In genomic region chr3:36551343-36551742, GRCm38 (mm10) we compare ENCODE assay signal across 7 mouse cellular contexts. TPM values are rescaled to one million over a fixed set of nuclear protein-coding genes. Genes with fewer than 3 reads are reported as not detected.
DNase-seq lines count a peak whose midpoint lies in the region; ATAC-seq and TF ChIP-seq lines count a peak whose summit lies in the region.

No protein-coding gene starts in this region.

- no peak for TF ChIP-seq EP300 in liver, embryonic 14.5 days (IDR thresholded peaks at IDR 0.05; ENCODE audit: low read depth)

- peak overlapping the region; percentile 78 for H3K4me3 ChIP-seq in forebrain, postnatal 0 days (ENCODE audit: low read depth, low read length)
- H3K4me3 ChIP-seq in hindbrain, embryonic 12.5 days, result peak overlapping the region; percentile 87; the same call in 1 of the 2 replicates
- H3K4me3 ChIP-seq in liver, embryonic 14.5 days (ENCODE audit: insufficient read depth in 1 of 2, low read depth in 2 of 2, low read length in 2 of 2), result no peak overlapping the region
- peak overlapping the region; percentile 64 for H3K4me3 ChIP-seq in neural tube, embryonic 13.5 days

- H3K27me3 ChIP-seq in forebrain, postnatal 0 days (ENCODE audit: insufficient read depth, low read length), result no peaks in the 10 kb centered on the region
- H3K27me3 ChIP-seq in hindbrain, embryonic 12.5 days, result no peaks in the 10 kb centered on the region
- no peaks in the 10 kb centered on the region for H3K27me3 ChIP-seq in liver, embryonic 14.5 days (ENCODE audit: control insufficient read depth, insufficient read depth, low read length)
- H3K27me3 ChIP-seq in neural tube, embryonic 13.5 days, result no peaks in the 10 kb centered on the region

- H3K9ac ChIP-seq in forebrain, postnatal 0 days, result peak overlapping the region; percentile 71
- H3K9ac ChIP-seq in hindbrain, embryonic 12.5 days, result peak overlapping the region; percentile 84; the same call in 1 of the 2 replicates
- H3K9ac ChIP-seq in liver, embryonic 14.5 days (replicated peaks), result no peak overlapping the region
- H3K9ac ChIP-seq in neural tube, embryonic 13.5 days, result peak overlapping the region; percentile 80

- peaks cover 14% of the 10 kb centered on the region for H3K4me1 ChIP-seq in forebrain, postnatal 0 days (ENCODE audit: insufficient read depth)
- H3K4me1 ChIP-seq in hindbrain, embryonic 12.5 days, result peaks cover 8% of the 10 kb centered on the region; the same call in 1 of the 2 replicates
- peaks cover 4 to 8% of the 10 kb centered on the region in 2 experiments for H3K4me1 ChIP-seq in liver, embryonic 14.5 days (replicated peaks; ENCODE audit: control insufficient read depth in 2 of 2, insufficient read depth in 2 of 2, low read length in 1 of 2)
- peaks cover 23% of the 10 kb centered on the region for H3K4me1 ChIP-seq in neural tube, embryonic 13.5 days (replicated peaks)

- H3K4me2 ChIP-seq in forebrain, postnatal 0 days (ENCODE audit: low read depth), result peak overlapping the region; percentile 75
- H3K4me2 ChIP-seq in hindbrain, embryonic 12.5 days (replicated peaks), result peak overlapping the region; percentile 82
- H3K4me2 ChIP-seq in liver, embryonic 14.5 days (ENCODE audit: low read depth), result 0 out of 2 replicates have a peak overlapping the region, but pooled peaks have one; percentile 89
- H3K4me2 ChIP-seq in neural tube, embryonic 13.5 days, result peak overlapping the region; percentile 85

- no peaks in the 10 kb centered on the region for H3K9me3 ChIP-seq in forebrain, postnatal 0 days (ENCODE audit: low read length)
- no peaks in the 10 kb centered on the region for H3K9me3 ChIP-seq in hindbrain, embryonic 12.5 days (replicated peaks)
- H3K9me3 ChIP-seq in liver, embryonic 14.5 days (ENCODE audit: control insufficient read depth, low read length), result no peaks in the 10 kb centered on the region
- no peaks in the 10 kb centered on the region for H3K9me3 ChIP-seq in neural tube, embryonic 13.5 days

- peak; percentile 28 for DNase-seq in adrenal gland, adult 8-10 months
- DNase-seq in cerebellum, adult 11-12 months, result peak; percentile 28
- DNase-seq in forebrain, postnatal 0 days, result peak; percentile 32
- DNase-seq in liver, embryonic 14.5 days (ENCODE audit: low read depth in 3 of 3, low spot score in 3 of 3), result no peak

- ATAC-seq in forebrain, postnatal 0 days, result peak; percentile 40
- peak; percentile 49 for ATAC-seq in hindbrain, embryonic 12.5 days (ENCODE audit: low FRiP score)
- ATAC-seq in liver, embryonic 14.5 days (ENCODE audit: insufficient read depth), result no peak
- peak; percentile 28 for ATAC-seq in neural tube, embryonic 13.5 days (ENCODE audit: low read depth)
- ATAC-seq in granulocyte monocyte progenitor cell, adult 5-6 weeks (replicated peaks; ENCODE audit: poor library complexity, severe bottlenecking), result no peak

- 3% methylated on average over 9 of the region's 9 CpGs for WGBS in forebrain, postnatal 0 days
- 24% methylated on average over 9 of the region's 9 CpGs for WGBS in hindbrain, embryonic 12.5 days
- 46% methylated on average over 9 of the region's 9 CpGs for WGBS in liver, embryonic 14.5 days (ENCODE audit: insufficient replicate concordance)
- 6% methylated on average over 9 of the region's 9 CpGs for WGBS in neural tube, embryonic 13.5 days

- H3K36me3 ChIP-seq in forebrain, postnatal 0 days (ENCODE audit: insufficient read depth), result peaks cover 19% of the 10 kb centered on the region
- H3K36me3 ChIP-seq in hindbrain, embryonic 12.5 days, result peaks cover 23% of the 10 kb centered on the region
- peaks cover 14% of the 10 kb centered on the region for H3K36me3 ChIP-seq in liver, embryonic 14.5 days (replicated peaks; ENCODE audit: control insufficient read depth, insufficient read depth, low read depth)
- peaks cover 24% of the 10 kb centered on the region for H3K36me3 ChIP-seq in neural tube, embryonic 13.5 days

- H3K27ac ChIP-seq in forebrain, postnatal 0 days (ENCODE audit: low read depth, low read length), result peak overlapping the region; percentile 78; the same call in 1 of the 2 replicates
- H3K27ac ChIP-seq in hindbrain, embryonic 12.5 days, result peak overlapping the region; percentile 81
- no peak overlapping the region for H3K27ac ChIP-seq in liver, embryonic 14.5 days
- peak overlapping the region; percentile 80 for H3K27ac ChIP-seq in neural tube, embryonic 13.5 days (replicated peaks)

- no peak for TF ChIP-seq CTCF in forebrain, postnatal 0 days (IDR thresholded peaks at IDR 0.05; ENCODE audit: low read depth)
- TF ChIP-seq CTCF in liver, embryonic 14.5 days (IDR thresholded peaks at IDR 0.05; ENCODE audit: low read depth), result no peak

RNA-seq across cellular contexts. Expression of gene Exosc9, which starts 1.1 kb away (rescaled TPM):
- 10 to 100 TPM; 33.0 to 36.6 (median 35.7) TPM for total RNA-seq in adrenal gland, adult 8-10 months (2022)
- 72.9 and 78.0 TPM in 2 replicates for total RNA-seq in forebrain, postnatal 0 days (2014; rRNA removed)
- 76.9 and 81.4 TPM in 2 replicates for polyA plus RNA-seq in forebrain, postnatal 0 days (2015; fragmentation: Nextera tagmentation; extraction: Ambion mirVana)
- polyA plus RNA-seq in hindbrain, embryonic 12.5 days (2016; fragmentation: Nextera tagmentation; extraction: Ambion mirVana), result 73.4 and 82.6 TPM in 2 replicates
- 12.6 and 25.1 TPM in 2 replicates for polyA plus RNA-seq in liver, embryonic 14.5 days (2012; rRNA removed)
- 36.6 and 37.6 TPM in 2 replicates for polyA plus RNA-seq in liver, embryonic 14.5 days (2014; fragmentation: Nextera tagmentation; extraction: Ambion mirVana)
- 94.8 and 95.5 TPM in 2 replicates for polyA plus RNA-seq in neural tube, embryonic 13.5 days (2015; fragmentation: Nextera tagmentation; extraction: Ambion mirVana)
- total RNA-seq in granulocyte monocyte progenitor cell, adult 5-6 weeks (2014; fragmentation: Nextera tagmentation), result 65.5 and 69.0 TPM in 2 replicates
- total RNA-seq in granulocyte monocyte progenitor cell, adult 5-6 weeks (2017), result 118 and 150 TPM in 2 replicates

RNA-seq across cellular contexts. Expression of gene Ccna2, which starts 20.6 kb away (rescaled TPM):
- total RNA-seq in adrenal gland, adult 8-10 months (2022), result 1 to 10 TPM; 1.4 to 3.7 (median 2.1) TPM
- total RNA-seq in forebrain, postnatal 0 days (2014; rRNA removed), result 16.8 and 23.9 TPM in 2 replicates
- 20.5 and 20.7 TPM in 2 replicates for polyA plus RNA-seq in forebrain, postnatal 0 days (2015; fragmentation: Nextera tagmentation; extraction: Ambion mirVana)
- polyA plus RNA-seq in hindbrain, embryonic 12.5 days (2016; fragmentation: Nextera tagmentation; extraction: Ambion mirVana), result 132 and 138 TPM in 2 replicates
- polyA plus RNA-seq in liver, embryonic 14.5 days (2012; rRNA removed), result 107 and 155 TPM in 2 replicates
- 295 and 336 TPM in 2 replicates for polyA plus RNA-seq in liver, embryonic 14.5 days (2014; fragmentation: Nextera tagmentation; extraction: Ambion mirVana)
- polyA plus RNA-seq in neural tube, embryonic 13.5 days (2015; fragmentation: Nextera tagmentation; extraction: Ambion mirVana), result 33.4 and 43.6 TPM in 2 replicates
- total RNA-seq in granulocyte monocyte progenitor cell, adult 5-6 weeks (2014; fragmentation: Nextera tagmentation), result 72.6 and 87.7 TPM in 2 replicates
- 189 and 192 TPM in 2 replicates for total RNA-seq in granulocyte monocyte progenitor cell, adult 5-6 weeks (2017)

RNA-seq across cellular contexts. Expression of gene Gm11549, which starts 29.7 kb away (rescaled TPM):
- total RNA-seq in adrenal gland, adult 8-10 months (2022), result not detected
- 0.69 and 1.3 TPM in 2 replicates for total RNA-seq in forebrain, postnatal 0 days (2014; rRNA removed)
- 0.45 and 0.68 TPM in 2 replicates for polyA plus RNA-seq in forebrain, postnatal 0 days (2015; fragmentation: Nextera tagmentation; extraction: Ambion mirVana)
- polyA plus RNA-seq in hindbrain, embryonic 12.5 days (2016; fragmentation: Nextera tagmentation; extraction: Ambion mirVana), result 0.17 and 0.36 TPM in 2 replicates
- polyA plus RNA-seq in liver, embryonic 14.5 days (2012; rRNA removed), result 0.01 TPM in 1 of 2 replicates, not detected in the other
- not detected in 2 replicates for polyA plus RNA-seq in liver, embryonic 14.5 days (2014; fragmentation: Nextera tagmentation; extraction: Ambion mirVana)
- 1.9 and 2.2 TPM in 2 replicates for polyA plus RNA-seq in neural tube, embryonic 13.5 days (2015; fragmentation: Nextera tagmentation; extraction: Ambion mirVana)
- total RNA-seq in granulocyte monocyte progenitor cell, adult 5-6 weeks (2014; fragmentation: Nextera tagmentation), result not detected in 2 replicates
- total RNA-seq in granulocyte monocyte progenitor cell, adult 5-6 weeks (2017), result not detected in 2 replicates

Comparison
In these comparisons a context has a peak if more than half of its experiments do, and no peak if none do; other contexts are left out.
1. DNase-seq: peak in adrenal gland, adult 8-10 months (single experiment), cerebellum, adult 11-12 months (single experiment) and forebrain, postnatal 0 days (single experiment); none in liver, embryonic 14.5 days (0 of 3).
2. ATAC-seq: peak in forebrain, postnatal 0 days (single experiment), hindbrain, embryonic 12.5 days (single experiment) and neural tube, embryonic 13.5 days (single experiment); none in liver, embryonic 14.5 days (single experiment) and granulocyte monocyte progenitor cell, adult 5-6 weeks (single experiment).
3. H3K4me3 ChIP-seq: peak in forebrain, postnatal 0 days (single experiment), hindbrain, embryonic 12.5 days (single experiment) and neural tube, embryonic 13.5 days (single experiment); none in liver, embryonic 14.5 days (0 of 2).
4. Peak in every context shown above with its lines, with median percentiles within 50 percentile points of each other: H3K4me2 ChIP-seq.